Mouse (Mus musculus): ENCODE data around the gene Fgb. TPM values are rescaled to one million over a fixed set of nuclear protein-coding genes. Genes with fewer than 3 reads are reported as not detected.

Gene Fgb
- polyA plus RNA-seq, 1 experiment from 2014 or later, result 0.14 TPM

GRCm38 (mm10) chr3:83011136-83011535 is 38.5 kb downstream of the Fgb start:
- Histone ChIP-seq H3K9me3 (replicated peaks; ENCODE audit: control insufficient read depth, low read length) (no peaks in the 10 kb centered on the region), H3K4me3 (ENCODE audit: low read depth, low read length) (no peak overlapping the region), H3K9ac (replicated peaks; ENCODE audit: low read length) (no peak overlapping the region), H3K27me3 (ENCODE audit: control insufficient read depth, insufficient read depth, low read length) (no peaks in the 10 kb centered on the region), H3K4me2 (ENCODE audit: low read depth, low read length) (no peak overlapping the region), H3K36me3 (replicated peaks; ENCODE audit: control insufficient read depth, insufficient read depth, low read depth, low read length) (no peaks in the 10 kb centered on the region), H3K27ac (replicated peaks; ENCODE audit: low read depth, low read length) (no peak overlapping the region), H3K4me1 (ENCODE audit: control insufficient read depth, insufficient read depth, low read length) (no peaks in the 10 kb centered on the region)
- 96% methylated on average over 4 of the region's 4 CpGs for WGBS
- DNase-seq (ENCODE audit: low spot score) (no peak), ATAC-seq (replicated peaks; ENCODE audit: insufficient number of reproducible peaks, low FRiP score, low TSS enrichment, low read depth) (no peak)

GRCm38 (mm10) chr3:83010291-83010690 is 39.4 kb downstream of the Fgb start:
- Histone ChIP-seq H3K36me3 (replicated peaks; ENCODE audit: control insufficient read depth, insufficient read depth, low read depth, low read length) (no peaks in the 10 kb centered on the region), H3K4me3 (ENCODE audit: low read depth, low read length) (no peak overlapping the region), H3K4me2 (ENCODE audit: low read depth, low read length) (no peak overlapping the region), H3K9ac (replicated peaks; ENCODE audit: low read length) (no peak overlapping the region), H3K4me1 (ENCODE audit: control insufficient read depth, insufficient read depth, low read length) (no peaks in the 10 kb centered on the region), H3K9me3 (replicated peaks; ENCODE audit: control insufficient read depth, low read length) (no peaks in the 10 kb centered on the region), H3K27ac (replicated peaks; ENCODE audit: low read depth, low read length) (no peak overlapping the region), H3K27me3 (ENCODE audit: control insufficient read depth, insufficient read depth, low read length) (no peaks in the 10 kb centered on the region)
- WGBS, result 79% methylated on average over 11 of the region's 11 CpGs
- no peak for ATAC-seq (replicated peaks; ENCODE audit: insufficient number of reproducible peaks, low FRiP score, low TSS enrichment, low read depth)
- DNase-seq (ENCODE audit: low spot score), result no peak

GRCm38 (mm10) chr3:83007557-83007956 is 42.1 kb downstream of the Fgb start, which contains the start of gene Fgg:
Gene Fgg, plus strand, starts transcription at chr3:83007724.
- H3K9me3 ChIP-seq (replicated peaks; ENCODE audit: control insufficient read depth, low read length), result no peaks in the 10 kb centered on the region
- H3K4me3 ChIP-seq (ENCODE audit: low read depth, low read length), result no peak within 1 kb of the TSS
- H3K4me1 ChIP-seq (ENCODE audit: control insufficient read depth, insufficient read depth, low read length), result no peaks in the 10 kb centered on the region
- DNase-seq (ENCODE audit: low spot score) (no peak), ATAC-seq (replicated peaks; ENCODE audit: insufficient number of reproducible peaks, low FRiP score, low TSS enrichment, low read depth) (no peak)
- 44% methylated on average over 7 of the region's 7 CpGs for WGBS
- no peak within 1 kb of the TSS for H3K27ac ChIP-seq (replicated peaks; ENCODE audit: low read depth, low read length)
- H3K36me3 ChIP-seq (replicated peaks; ENCODE audit: control insufficient read depth, insufficient read depth, low read depth, low read length), result no peaks in the 10 kb centered on the region
- H3K27me3 ChIP-seq (ENCODE audit: control insufficient read depth, insufficient read depth, low read length), result no peaks in the 10 kb centered on the region
- no peak within 1 kb of the TSS for H3K9ac ChIP-seq (replicated peaks; ENCODE audit: low read length)
- H3K4me2 ChIP-seq (ENCODE audit: low read depth, low read length), result no peak within 1 kb of the TSS

- Histone ChIP-seq H3K27me3 (ENCODE audit: control insufficient read depth, insufficient read depth, low read length) (no peaks in the 10 kb centered on the region), H3K4me2 (ENCODE audit: low read depth, low read length) (no peak overlapping the region), H3K9ac (replicated peaks; ENCODE audit: low read length) (no peak overlapping the region), H3K36me3 (replicated peaks; ENCODE audit: control insufficient read depth, insufficient read depth, low read depth, low read length) (no peaks in the 10 kb centered on the region), H3K27ac (replicated peaks; ENCODE audit: low read depth, low read length) (no peak overlapping the region), H3K4me3 (ENCODE audit: low read depth, low read length) (no peak overlapping the region), H3K9me3 (replicated peaks; ENCODE audit: control insufficient read depth, low read length) (no peaks in the 10 kb centered on the region), H3K4me1 (ENCODE audit: control insufficient read depth, insufficient read depth, low read length) (no peaks in the 10 kb centered on the region)
- no peak for DNase-seq (ENCODE audit: low spot score)
- 90% methylated on average over 7 of the region's 7 CpGs for WGBS
- ATAC-seq (replicated peaks; ENCODE audit: insufficient number of reproducible peaks, low FRiP score, low TSS enrichment, low read depth), result no peak
Measured at GRCm38 (mm10) chr3:83004801-83005200, 44.9 kb downstream of the Fgb start.

GRCm38 (mm10) chr3:83003068-83003467 is 46.6 kb downstream of the Fgb start:
- H3K4me3 ChIP-seq (ENCODE audit: low read depth, low read length), result no peak overlapping the region
- H3K9ac ChIP-seq (replicated peaks; ENCODE audit: low read length), result no peak overlapping the region
- no peak overlapping the region for H3K27ac ChIP-seq (replicated peaks; ENCODE audit: low read depth, low read length)
- DNase-seq (ENCODE audit: low spot score), result no peak
- no peaks in the 10 kb centered on the region for H3K27me3 ChIP-seq (ENCODE audit: control insufficient read depth, insufficient read depth, low read length)
- no peaks in the 10 kb centered on the region for H3K36me3 ChIP-seq (replicated peaks; ENCODE audit: control insufficient read depth, insufficient read depth, low read depth, low read length)
- 91% methylated on average over 8 of the region's 8 CpGs for WGBS
- no peaks in the 10 kb centered on the region for H3K4me1 ChIP-seq (ENCODE audit: control insufficient read depth, insufficient read depth, low read length)
- no peak for ATAC-seq (replicated peaks; ENCODE audit: insufficient number of reproducible peaks, low FRiP score, low TSS enrichment, low read depth)
- no peak overlapping the region for H3K4me2 ChIP-seq (ENCODE audit: low read depth, low read length)
- no peaks in the 10 kb centered on the region for H3K9me3 ChIP-seq (replicated peaks; ENCODE audit: control insufficient read depth, low read length)

- no peak for ATAC-seq (replicated peaks; ENCODE audit: insufficient number of reproducible peaks, low FRiP score, low TSS enrichment, low read depth)
- 0% methylated on average over 2 of the region's 2 CpGs for whole genome bisulfite sequencing
Measured at GRCm38 (mm10) chr3:83002191-83002590, 47.5 kb downstream of the Fgb start.

GRCm38 (mm10) chr3:82999995-83000394 is 49.7 kb downstream of the Fgb start:
- 82% methylated on average over 9 of the region's 9 CpGs for WGBS
- no peak overlapping the region for H3K4me3 ChIP-seq (ENCODE audit: low read depth, low read length)
- H3K4me1 ChIP-seq (ENCODE audit: control insufficient read depth, insufficient read depth, low read length), result no peaks in the 10 kb centered on the region
- no peak overlapping the region for H3K4me2 ChIP-seq (ENCODE audit: low read depth, low read length)
- no peak for DNase-seq (ENCODE audit: low spot score)
- H3K36me3 ChIP-seq (replicated peaks; ENCODE audit: control insufficient read depth, insufficient read depth, low read depth, low read length), result no peaks in the 10 kb centered on the region
- H3K27me3 ChIP-seq (ENCODE audit: control insufficient read depth, insufficient read depth, low read length), result no peaks in the 10 kb centered on the region
- no peak overlapping the region for H3K9ac ChIP-seq (replicated peaks; ENCODE audit: low read length)
- no peak overlapping the region for H3K27ac ChIP-seq (replicated peaks; ENCODE audit: low read depth, low read length)
- ATAC-seq (replicated peaks; ENCODE audit: insufficient number of reproducible peaks, low FRiP score, low TSS enrichment, low read depth), result no peak
- no peaks in the 10 kb centered on the region for H3K9me3 ChIP-seq (replicated peaks; ENCODE audit: control insufficient read depth, low read length)

More at GRCm38 (mm10) chr3:83002191-83002590, 47.5 kb downstream of the Fgb start:
- H3K27me3 ChIP-seq (ENCODE audit: control insufficient read depth, insufficient read depth, low read length), result no peaks in the 10 kb centered on the region
- no peaks in the 10 kb centered on the region for H3K4me1 ChIP-seq (ENCODE audit: control insufficient read depth, insufficient read depth, low read length)
- no peak overlapping the region for H3K9ac ChIP-seq (replicated peaks; ENCODE audit: low read length)
- no peak overlapping the region for H3K27ac ChIP-seq (replicated peaks; ENCODE audit: low read depth, low read length)
- peak; percentile 61 for DNase-seq (ENCODE audit: low spot score)
- H3K36me3 ChIP-seq (replicated peaks; ENCODE audit: control insufficient read depth, insufficient read depth, low read depth, low read length), result no peaks in the 10 kb centered on the region
- H3K4me2 ChIP-seq (ENCODE audit: low read depth, low read length), result no peak overlapping the region
- no peaks in the 10 kb centered on the region for H3K9me3 ChIP-seq (replicated peaks; ENCODE audit: control insufficient read depth, low read length)
- H3K4me3 ChIP-seq (ENCODE audit: low read depth, low read length), result no peak overlapping the region

GRCm38 (mm10) chr3:82998772-82999463 is 50.7 kb downstream of the Fgb start:
- Histone ChIP-seq H3K4me2 (ENCODE audit: low read depth, low read length) (no peak overlapping the region), H3K4me1 (ENCODE audit: control insufficient read depth, insufficient read depth, low read length) (no peaks in the 10 kb centered on the region), H3K9me3 (replicated peaks; ENCODE audit: control insufficient read depth, low read length) (no peaks in the 10 kb centered on the region), H3K27me3 (ENCODE audit: control insufficient read depth, insufficient read depth, low read length) (no peaks in the 10 kb centered on the region), H3K4me3 (ENCODE audit: low read depth, low read length) (no peak overlapping the region), H3K36me3 (replicated peaks; ENCODE audit: control insufficient read depth, insufficient read depth, low read depth, low read length) (no peaks in the 10 kb centered on the region), H3K9ac (replicated peaks; ENCODE audit: low read length) (no peak overlapping the region), H3K27ac (replicated peaks; ENCODE audit: low read depth, low read length) (no peak overlapping the region)
- 30% methylated on average over 8 of the region's 8 CpGs for WGBS
- ATAC-seq (replicated peaks; ENCODE audit: insufficient number of reproducible peaks, low FRiP score, low TSS enrichment, low read depth) (peak; percentile 84), DNase-seq (ENCODE audit: low spot score) (peak; percentile 90)

All from embryonic facial prominence, embryonic 11.5 days (tissue).